ENCODE assay signal across 13 mouse cellular contexts in the genomic region with DNA sequence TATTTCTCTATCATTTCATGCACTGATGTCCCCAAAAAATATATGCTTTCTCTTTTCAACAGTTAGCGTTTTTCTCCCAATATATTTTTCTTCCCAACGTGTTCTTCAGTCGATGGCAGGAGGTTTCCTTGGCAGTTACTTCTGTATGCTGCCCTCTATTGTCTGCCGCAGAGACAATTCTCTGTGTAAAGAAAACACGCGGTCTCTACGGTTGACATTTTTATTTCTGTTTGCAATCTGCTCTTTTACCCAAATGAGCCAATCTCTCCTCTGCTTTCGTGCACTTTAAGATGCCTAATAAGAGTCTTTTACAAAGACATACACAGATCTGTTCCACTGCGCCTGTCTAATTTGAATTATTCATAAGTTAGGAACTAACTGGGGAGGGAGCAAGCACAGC. TPM values are rescaled to one million over a fixed set of nuclear protein-coding genes. Genes with fewer than 3 reads are reported as not detected.
A peak's percentile ranks its signal among the peaks of the same experiment; 100 is the strongest.
DNase-seq lines count a peak whose midpoint lies in the region; ATAC-seq and TF ChIP-seq lines count a peak whose summit lies in the region.
"Had no signal": no experiment of that assay in that cellular context is flagged by ENCODE, and none has a peak within 500 bp of the region (broad histone marks: within the 10 kb centered on the region; RNA-seq: fewer than 3 reads in every experiment).

No protein-coding gene starts in this region.

- 0 out of 2 replicates have a peak, but pooled peaks cover 5% of the 10 kb centered on the region for H3K27me3 ChIP-seq in forebrain, embryonic 13.5 days
- H3K27me3 ChIP-seq in forebrain, embryonic 11.5 days (ENCODE audit: control insufficient read depth, insufficient read depth, low read length): 0 out of 2 replicates have a peak, but pooled peaks cover 2% of the 10 kb centered on the region
- H3K27me3 ChIP-seq in kidney, postnatal 0 days (ENCODE audit: insufficient read depth, low read length): no peaks in the 10 kb centered on the region
- H3K27me3 ChIP-seq in midbrain, embryonic 13.5 days: no peaks in the 10 kb centered on the region
- H3K27me3 ChIP-seq: embryonic facial prominence, embryonic 12.5 days had no signal

- H3K9ac ChIP-seq in forebrain, embryonic 13.5 days: no peak overlapping the region
- no peak overlapping the region for H3K9ac ChIP-seq in forebrain, embryonic 11.5 days (ENCODE audit: low read length)
- H3K9ac ChIP-seq in kidney, postnatal 0 days (ENCODE audit: low read depth, low read length): no peak overlapping the region
- no peak overlapping the region for H3K9ac ChIP-seq in midbrain, embryonic 13.5 days (replicated peaks)
- H3K9ac ChIP-seq: embryonic facial prominence, embryonic 12.5 days; limb, embryonic 12.5 days had no signal

- 0 out of 2 replicates have a peak, but pooled peaks have one; percentile 38 for ATAC-seq in forebrain, embryonic 13.5 days
- no peak for ATAC-seq in forebrain, embryonic 11.5 days (replicated peaks; ENCODE audit: low FRiP score)
- ATAC-seq in kidney, postnatal 0 days (replicated peaks; ENCODE audit: low FRiP score, low read depth): no peak
- ATAC-seq in midbrain, embryonic 13.5 days: no peak

- H3K4me1 ChIP-seq in forebrain, embryonic 13.5 days: peaks cover 49% of the 10 kb centered on the region
- H3K4me1 ChIP-seq in forebrain, embryonic 11.5 days (replicated peaks; ENCODE audit: control insufficient read depth, insufficient read depth, low read length): peaks cover 2% of the 10 kb centered on the region
- H3K4me1 ChIP-seq in kidney, postnatal 0 days (replicated peaks; ENCODE audit: insufficient read depth, low read length): peaks cover 10% of the 10 kb centered on the region; the same call in 1 of the 2 replicates
- H3K4me1 ChIP-seq in midbrain, embryonic 13.5 days (replicated peaks): peaks cover 46% of the 10 kb centered on the region

- no peak overlapping the region for H3K4me3 ChIP-seq in forebrain, embryonic 13.5 days
- no peak overlapping the region for H3K4me3 ChIP-seq in forebrain, embryonic 11.5 days (ENCODE audit: low read depth, low read length)
- H3K4me3 ChIP-seq in kidney, postnatal 0 days (replicated peaks; ENCODE audit: low read depth, low read length): no peak overlapping the region
- peak overlapping the region; percentile 16; the same call in 1 of the 2 replicates for H3K4me3 ChIP-seq in midbrain, embryonic 13.5 days (replicated peaks)
- H3K4me3 ChIP-seq: embryonic facial prominence, embryonic 12.5 days; limb, embryonic 12.5 days had no signal

- DNase-seq in forebrain, embryonic 11.5 days (ENCODE audit: low spot score): no peak
- peak; percentile 47 for DNase-seq in kidney, postnatal 0 days (ENCODE audit: low spot score)
- DNase-seq in kidney, postnatal 25 days: no peak
- peak; percentile 76 for DNase-seq in brain, embryonic 14.5 days (ENCODE audit: low read depth)
- DNase-seq in thymus, postnatal 10 days (ENCODE audit: low spot score in 2 of 2): no peak
- DNase-seq in urinary bladder, postnatal 4 days (ENCODE audit: low spot score in 2 of 2): no peak
- DNase-seq: gastrocnemius, postnatal 10 days; kidney, adult 18-20 months; lung, postnatal 14 days had no signal

- TF ChIP-seq POLR2A in brain, embryonic 14.5 days (IDR thresholded peaks at IDR 0.05; ENCODE audit: borderline replicate concordance, extremely low read depth, insufficient read depth, insufficient read length, poor library complexity, severe bottlenecking): no peak

- no peak overlapping the region for H3K27ac ChIP-seq in forebrain, embryonic 13.5 days
- H3K27ac ChIP-seq in forebrain, embryonic 11.5 days (ENCODE audit: low read depth, low read length): no peak overlapping the region
- H3K27ac ChIP-seq in kidney, postnatal 0 days: no peak overlapping the region
- 0 out of 2 replicates have a peak overlapping the region, but pooled peaks have one; percentile 39 for H3K27ac ChIP-seq in midbrain, embryonic 13.5 days
- H3K27ac ChIP-seq: embryonic facial prominence, embryonic 12.5 days; limb, embryonic 12.5 days had no signal

- H3K36me3 ChIP-seq in forebrain, embryonic 13.5 days (ENCODE audit: poor library complexity, severe bottlenecking): no peaks in the 10 kb centered on the region
- H3K36me3 ChIP-seq in forebrain, embryonic 11.5 days (ENCODE audit: control insufficient read depth, insufficient read depth, low read length): no peaks in the 10 kb centered on the region
- no peaks in the 10 kb centered on the region for H3K36me3 ChIP-seq in kidney, postnatal 0 days (ENCODE audit: insufficient read depth, low read length)
- H3K36me3 ChIP-seq in midbrain, embryonic 13.5 days: no peaks in the 10 kb centered on the region
- H3K36me3 ChIP-seq: embryonic facial prominence, embryonic 12.5 days; limb, embryonic 12.5 days had no signal

- TF ChIP-seq CTCF in kidney, postnatal 0 days (IDR thresholded peaks at IDR 0.05; ENCODE audit: low read depth): peak; percentile 45; the same call in 1 of the 2 replicates
- no peak; the same call in 1 of the 2 replicates for TF ChIP-seq CTCF in brain, embryonic 14.5 days (IDR thresholded peaks at IDR 0.05; ENCODE audit: borderline replicate concordance, extremely low read depth, insufficient read depth, insufficient read length)

- no peaks in the 10 kb centered on the region for H3K9me3 ChIP-seq in forebrain, embryonic 13.5 days (replicated peaks)
- no peaks in the 10 kb centered on the region for H3K9me3 ChIP-seq in forebrain, embryonic 11.5 days (ENCODE audit: control insufficient read depth, low read length)
- H3K9me3 ChIP-seq in kidney, postnatal 0 days (replicated peaks; ENCODE audit: low read length): no peaks in the 10 kb centered on the region
- no peaks in the 10 kb centered on the region for H3K9me3 ChIP-seq in midbrain, embryonic 13.5 days
- H3K9me3 ChIP-seq: embryonic facial prominence, embryonic 12.5 days; limb, embryonic 12.5 days had no signal

- H3K4me2 ChIP-seq in forebrain, embryonic 13.5 days: 0 out of 2 replicates have a peak overlapping the region, but pooled peaks have one; percentile 17
- no peak overlapping the region for H3K4me2 ChIP-seq in forebrain, embryonic 11.5 days (ENCODE audit: low read depth, low read length, severe bottlenecking)
- H3K4me2 ChIP-seq in kidney, postnatal 0 days (ENCODE audit: low read length): peak overlapping the region; percentile 25; the same call in 1 of the 2 replicates
- H3K4me2 ChIP-seq in midbrain, embryonic 13.5 days (replicated peaks): peak overlapping the region; percentile 20; the same call in 1 of the 2 replicates
- H3K4me2 ChIP-seq: embryonic facial prominence, embryonic 12.5 days; limb, embryonic 12.5 days had no signal

- WGBS in forebrain, embryonic 13.5 days: 29% methylated on average over 9 of the region's 9 CpGs
- 51% methylated on average over 9 of the region's 9 CpGs for WGBS in forebrain, embryonic 11.5 days
- WGBS in kidney, postnatal 0 days: 29% methylated on average over 9 of the region's 9 CpGs
- WGBS in midbrain, embryonic 13.5 days: 31% methylated on average over 9 of the region's 9 CpGs

RNA-seq across cellular contexts. Expression of a gene that starts 47.9 kb away (rescaled TPM):
- 36.2 and 43.0 TPM in 2 replicates for polyA plus RNA-seq in forebrain, embryonic 13.5 days (2015; fragmentation: Nextera tagmentation; extraction: Ambion mirVana)
- 17.5 and 26.9 TPM in 2 replicates for polyA plus RNA-seq in forebrain, embryonic 11.5 days (2014; fragmentation: Nextera tagmentation; extraction: Ambion mirVana)
- 17.6 and 19.8 TPM in 2 replicates for polyA plus RNA-seq in kidney, postnatal 0 days (2015; fragmentation: Nextera tagmentation; extraction: Ambion mirVana)
- 54.8 and 60.8 TPM in 2 replicates for polyA plus RNA-seq in brain, embryonic 14.5 days (2012; rRNA removed)
- 45.6 and 47.4 TPM in 2 replicates for polyA plus RNA-seq in midbrain, embryonic 13.5 days (2015; fragmentation: Nextera tagmentation; extraction: Ambion mirVana)

RNA-seq across cellular contexts. Expression of a gene that starts 59.5 kb away (rescaled TPM):
- 156 and 175 TPM in 2 replicates for polyA plus RNA-seq in forebrain, embryonic 13.5 days (2015; fragmentation: Nextera tagmentation; extraction: Ambion mirVana)
- 140 and 150 TPM in 2 replicates for polyA plus RNA-seq in forebrain, embryonic 11.5 days (2014; fragmentation: Nextera tagmentation; extraction: Ambion mirVana)
- polyA plus RNA-seq in kidney, postnatal 0 days (2015; fragmentation: Nextera tagmentation; extraction: Ambion mirVana): 101 and 106 TPM in 2 replicates
- 79.2 and 79.7 TPM in 2 replicates for polyA plus RNA-seq in brain, embryonic 14.5 days (2012; rRNA removed)
- 130 and 137 TPM in 2 replicates for polyA plus RNA-seq in midbrain, embryonic 13.5 days (2015; fragmentation: Nextera tagmentation; extraction: Ambion mirVana)

Comparison
In these comparisons a context has a peak if more than half of its experiments do, and no peak if none do; other contexts are left out.
1. DNase-seq: peak in kidney, postnatal 0 days (single experiment) and brain, embryonic 14.5 days (single experiment); none in forebrain, embryonic 11.5 days (single experiment), kidney, postnatal 25 days (0 of 2), thymus, postnatal 10 days (0 of 2) and urinary bladder, postnatal 4 days (0 of 2).